Mouse (Mus musculus) small intestine, adult 2 months (tissue): ENCODE results near the gene Fgd3.

ENCODE experiments used
- CTCF ChIP-seq: fragments of 200-500 bp; IDR thresholded peaks from 2 replicates; pipeline ENCODE4 v1.5.1; 2012; ENCODE audit warnings: low read depth, mild to moderate bottlenecking, control low read depth, inconsistent platforms, low read length, moderate library complexity, mixed read lengths; ENCODE audit not compliant: insufficient replicate concordance, insufficient read length; ENCODE audit errors: extremely low read depth
- POLR2A ChIP-seq: fragments of 200-500 bp; IDR thresholded peaks from 2 replicates; pipeline ENCODE4 v1.6.1; 2012; ENCODE audit warnings: low read depth, mild to moderate bottlenecking, control low read depth, inconsistent platforms, low read length, moderate library complexity

DNA sequence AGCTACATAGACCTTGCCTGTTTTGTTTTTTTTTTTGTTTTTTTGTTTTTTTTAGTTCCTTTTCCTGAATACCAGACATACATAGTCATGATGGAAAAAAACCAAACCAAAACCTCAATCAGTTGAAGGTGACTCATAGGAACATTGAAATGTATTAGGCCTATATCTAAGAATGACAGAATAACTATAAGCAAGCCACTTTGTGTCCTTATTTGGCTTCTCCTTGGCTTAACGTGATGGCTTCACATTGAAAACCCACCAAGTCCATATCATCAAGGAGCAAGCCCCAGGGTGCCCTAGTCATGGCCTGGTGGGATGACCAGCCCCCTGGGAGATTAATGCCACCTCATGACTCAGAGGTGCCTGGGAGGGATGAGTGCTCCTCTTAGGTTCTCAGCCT lies 19.3 kb downstream of the Fgd3 start:
- TF ChIP-seq POLR2A: no peak
- TF ChIP-seq CTCF: no peak
